ENCODE assay signal across 13 mouse cellular contexts in genomic region chr7:79278432-79278831, GRCm38 (mm10). TPM values are rescaled to one million over a fixed set of nuclear protein-coding genes. Genes with fewer than 3 reads are reported as not detected.
DNase-seq lines count a peak whose midpoint lies in the region; ATAC-seq and TF ChIP-seq lines count a peak whose summit lies in the region.
"Had no signal": no experiment of that assay in that cellular context is flagged by ENCODE, and none has a peak within 500 bp of the region (broad histone marks: within the 10 kb centered on the region; RNA-seq: fewer than 3 reads in every experiment).

No protein-coding gene starts in this region.

- no peak for ATAC-seq in liver, embryonic 12.5 days
- no peak; the same call in 1 of the 2 replicates for ATAC-seq in intestine, embryonic 15.5 days
- ATAC-seq: midbrain, embryonic 15.5 days had no signal

- H3K4me3 ChIP-seq in liver, embryonic 12.5 days = no peak overlapping the region
- no peak overlapping the region for H3K4me3 ChIP-seq in ES-Bruce4 (ENCODE audit: low read depth, low read length)
- H3K4me3 ChIP-seq in intestine, embryonic 15.5 days (replicated peaks) = no peak overlapping the region
- H3K4me3 ChIP-seq: midbrain, embryonic 15.5 days had no signal

- WGBS in liver, embryonic 12.5 days (ENCODE audit: insufficient replicate concordance) = 87% methylated on average over 13 of the region's 13 CpGs
- WGBS in intestine, embryonic 15.5 days = 61% methylated on average over 13 of the region's 13 CpGs

- 0 out of 2 replicates have a peak overlapping the region, but pooled peaks have one; percentile 49 for H3K4me2 ChIP-seq in liver, embryonic 12.5 days
- 0 out of 2 replicates have a peak overlapping the region, but pooled peaks have one; percentile 2 for H3K4me2 ChIP-seq in intestine, embryonic 15.5 days (replicated peaks)
- H3K4me2 ChIP-seq: midbrain, embryonic 15.5 days had no signal

- H3K36me3 ChIP-seq in liver, embryonic 12.5 days = peaks cover 10% of the 10 kb centered on the region; the same call in 1 of the 2 replicates
- H3K36me3 ChIP-seq in ES-Bruce4 (ENCODE audit: control insufficient read depth, insufficient read depth, low read length, poor library complexity, severe bottlenecking) = no peaks in the 10 kb centered on the region
- no peaks in the 10 kb centered on the region for H3K36me3 ChIP-seq in intestine, embryonic 15.5 days
- H3K36me3 ChIP-seq: midbrain, embryonic 15.5 days had no signal

- H3K9ac ChIP-seq in liver, embryonic 12.5 days = no peak overlapping the region
- H3K9ac ChIP-seq in ES-Bruce4 (ENCODE audit: low read depth, poor library complexity, severe bottlenecking) = no peak overlapping the region
- no peak overlapping the region for H3K9ac ChIP-seq in intestine, embryonic 15.5 days
- H3K9ac ChIP-seq: midbrain, embryonic 15.5 days had no signal

- TF ChIP-seq POLR2A in ES-Bruce4 (IDR thresholded peaks at IDR 0.05; ENCODE audit: insufficient read depth, low read length) = no peak

- no peak for TF ChIP-seq EP300 in ES-Bruce4 (IDR thresholded peaks at IDR 0.05; ENCODE audit: insufficient read depth, low read depth, low read length)

- no peak for TF ChIP-seq CTCF in ES-Bruce4 (IDR thresholded peaks at IDR 0.05; ENCODE audit: low read depth, low read length)

- peak overlapping the region; percentile 68 for H3K27ac ChIP-seq in liver, embryonic 12.5 days
- peak overlapping the region; percentile 63 for H3K27ac ChIP-seq in ES-Bruce4 (ENCODE audit: insufficient read depth, low read length)
- peak overlapping the region; percentile 77; the same call in 1 of the 2 replicates for H3K27ac ChIP-seq in intestine, embryonic 15.5 days
- H3K27ac ChIP-seq: midbrain, embryonic 15.5 days had no signal

- H3K4me1 ChIP-seq in liver, embryonic 12.5 days = peaks cover 95% of the 10 kb centered on the region
- H3K4me1 ChIP-seq in ES-Bruce4 (ENCODE audit: control insufficient read depth, insufficient read depth, low read length) = peaks cover 14% of the 10 kb centered on the region
- H3K4me1 ChIP-seq in intestine, embryonic 15.5 days (replicated peaks) = peaks cover 58% of the 10 kb centered on the region

- H3K27me3 ChIP-seq in liver, embryonic 12.5 days (replicated peaks) = no peaks in the 10 kb centered on the region
- H3K27me3 ChIP-seq in ES-Bruce4 (ENCODE audit: control insufficient read depth, insufficient read depth, low read length, poor library complexity, severe bottlenecking) = no peaks in the 10 kb centered on the region
- no peaks in the 10 kb centered on the region for H3K27me3 ChIP-seq in intestine, embryonic 15.5 days (replicated peaks)
- H3K27me3 ChIP-seq: midbrain, embryonic 15.5 days had no signal

- H3K9me3 ChIP-seq in liver, embryonic 12.5 days (replicated peaks) = no peaks in the 10 kb centered on the region
- H3K9me3 ChIP-seq in ES-Bruce4 (replicated peaks; ENCODE audit: control insufficient read depth, insufficient read depth, low read length, poor library complexity, severe bottlenecking) = no peaks in the 10 kb centered on the region
- no peaks in the 10 kb centered on the region for H3K9me3 ChIP-seq in intestine, embryonic 15.5 days
- H3K9me3 ChIP-seq: midbrain, embryonic 15.5 days had no signal

- DNase-seq in liver = no peak
- DNase-seq in adrenal gland, postnatal 14 days = peak; percentile 65
- DNase-seq in cerebellum, postnatal 14 days = no peak
- no peak for DNase-seq in cerebellum, adult 9-11 months
- no peak for DNase-seq in urinary bladder, adult 2 months (ENCODE audit: low spot score)
- DNase-seq: cerebellum, postnatal 10 days; gastrocnemius, postnatal 14 days; kidney, postnatal 36 days; lung, adult 2 months had no signal

RNA-seq across cellular contexts. Expression of gene Abhd2, which starts 5.4 kb away (rescaled TPM):
- polyA plus RNA-seq in liver, embryonic 12.5 days (2016; fragmentation: Nextera tagmentation; extraction: Ambion mirVana) = 9.6 and 10.5 TPM in 2 replicates
- polyA plus RNA-seq in ES-Bruce4 (2011; ENCODE audit: insufficient read depth, insufficient read length, low read depth, missing spikeins) = 37.4 and 38.6 TPM in 2 replicates
- total RNA-seq in adrenal gland, postnatal 14 days (2021) = 485 and 569 TPM in 2 replicates
- 14.3 and 16.3 TPM in 2 replicates for polyA plus RNA-seq in intestine, embryonic 15.5 days (2015; fragmentation: Nextera tagmentation; extraction: Ambion mirVana)
- polyA plus RNA-seq in urinary bladder, adult 2 months (2012; rRNA removed) = 14.9 and 27.9 TPM in 2 replicates
